Mouse (Mus musculus): ENCODE results near the gene Nkain2. TPM values are rescaled to one million over a fixed set of nuclear protein-coding genes. Genes with fewer than 3 reads are reported as not detected.
"Not testable (repeated sequence)": the region's sequence is repeated elsewhere in the genome, so short reads cannot be mapped to it uniquely, and the experiment has no call there.

The Nkain2 gene
- polyA plus RNA-seq, 1 experiment from 2014 or later: 0.14 TPM

DNA sequence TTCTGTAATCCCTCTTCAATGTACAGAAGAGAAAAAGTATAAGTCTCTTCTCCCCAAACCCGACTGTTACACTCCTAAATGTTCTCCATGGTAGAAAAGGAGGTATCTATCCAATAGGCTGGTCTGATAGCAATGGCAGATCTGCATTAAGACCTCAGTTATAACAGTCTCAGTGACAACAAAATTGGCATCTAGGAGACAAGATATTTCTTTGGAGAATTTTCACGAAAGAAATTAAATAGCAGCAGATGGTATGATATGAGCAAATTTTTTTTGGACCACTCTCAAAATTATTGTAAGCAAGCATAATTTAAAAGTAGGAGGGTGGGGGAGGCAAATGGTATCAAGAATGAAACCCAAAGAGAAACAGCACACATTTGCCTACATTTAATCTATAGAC, 94.0 kb downstream of the Nkain2 start:
- 62% methylated on average over 2 of the region's 2 CpGs for WGBS
- DNase-seq (ENCODE audit: low spot score): no peak

GRCm38 (mm10) chr10:32790541-32790940, 99.7 kb downstream of the Nkain2 start:
- ATAC-seq (replicated peaks; ENCODE audit: low FRiP score) (no peak), DNase-seq (ENCODE audit: low spot score) (no peak)
- Histone ChIP-seq H3K27ac (ENCODE audit: low read depth, low read length) (no peak overlapping the region), H3K27me3 (replicated peaks; ENCODE audit: control insufficient read depth, insufficient read depth, low read length) (no peaks in the 10 kb centered on the region), H3K9me3 (ENCODE audit: control insufficient read depth, low read length) (no peaks in the 10 kb centered on the region), H3K4me3 (ENCODE audit: low read depth, low read length) (no peak overlapping the region), H3K4me1 (replicated peaks; ENCODE audit: control insufficient read depth, insufficient read depth, low read length) (no peaks in the 10 kb centered on the region), H3K4me2 (no peak overlapping the region), H3K36me3 (ENCODE audit: control insufficient read depth, insufficient read depth, low read length) (no peaks in the 10 kb centered on the region), H3K9ac (ENCODE audit: low read depth, low read length) (no peak overlapping the region)

More for the DNA sequence above, 94.0 kb downstream of the Nkain2 start:
- Histone ChIP-seq H3K27ac (ENCODE audit: low read depth, low read length) (no peak overlapping the region), H3K4me1 (replicated peaks; ENCODE audit: control insufficient read depth, insufficient read depth, low read length) (no peaks in the 10 kb centered on the region), H3K9ac (ENCODE audit: low read depth, low read length) (no peak overlapping the region), H3K9me3 (ENCODE audit: control insufficient read depth, low read length) (no peaks in the 10 kb centered on the region), H3K4me2 (no peak overlapping the region), H3K4me3 (ENCODE audit: low read depth, low read length) (no peak overlapping the region), H3K27me3 (replicated peaks; ENCODE audit: control insufficient read depth, insufficient read depth, low read length) (no peaks in the 10 kb centered on the region), H3K36me3 (ENCODE audit: control insufficient read depth, insufficient read depth, low read length) (no peaks in the 10 kb centered on the region)
- no peak for ATAC-seq (replicated peaks; ENCODE audit: low FRiP score)

DNA sequence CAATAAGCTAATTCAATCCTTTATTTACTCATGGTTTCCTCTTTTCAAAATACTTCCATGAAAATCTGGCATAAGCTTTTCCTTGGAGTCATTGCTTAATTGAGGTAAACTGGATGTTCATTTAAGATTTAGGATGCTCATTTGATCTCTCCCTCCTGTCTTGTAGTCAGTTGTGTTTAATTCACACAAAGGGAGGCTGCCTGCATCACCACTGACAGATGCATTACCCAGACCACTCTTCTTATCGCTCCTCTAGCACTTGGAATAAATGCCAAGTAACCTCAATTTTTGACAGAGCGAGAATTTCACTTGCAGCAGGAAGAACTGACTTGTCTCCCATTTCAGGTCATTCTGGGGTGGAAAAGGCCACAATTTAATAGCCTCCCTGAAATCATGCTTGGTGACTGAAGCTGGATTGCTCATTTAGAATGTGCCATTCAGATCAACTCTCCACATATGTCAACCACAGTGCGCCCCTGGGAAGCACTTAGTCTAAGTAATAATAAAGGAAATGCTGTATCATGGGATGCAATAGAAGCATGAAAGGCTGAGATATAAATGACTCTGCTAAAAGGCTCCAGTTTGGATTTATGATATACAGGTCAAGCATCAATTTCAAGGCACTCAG, 107.4 kb downstream of the Nkain2 start:
- H3K9ac ChIP-seq (ENCODE audit: low read depth, low read length): no peak overlapping the region
- H3K36me3 ChIP-seq (ENCODE audit: control insufficient read depth, insufficient read depth, low read length): no peaks in the 10 kb centered on the region
- H3K27me3 ChIP-seq (replicated peaks; ENCODE audit: control insufficient read depth, insufficient read depth, low read length): no peaks in the 10 kb centered on the region
- no peak overlapping the region for H3K4me2 ChIP-seq
- DNase-seq (ENCODE audit: low spot score) (no peak), ATAC-seq (replicated peaks; ENCODE audit: low FRiP score) (no peak)
- H3K4me1 ChIP-seq (replicated peaks; ENCODE audit: control insufficient read depth, insufficient read depth, low read length): no peaks in the 10 kb centered on the region
- no peak overlapping the region for H3K4me3 ChIP-seq (ENCODE audit: low read depth, low read length)
- H3K9me3 ChIP-seq (ENCODE audit: control insufficient read depth, low read length): no peaks in the 10 kb centered on the region
- no peak overlapping the region for H3K27ac ChIP-seq (ENCODE audit: low read depth, low read length)
- WGBS: 72% methylated on average over 3 of the region's 3 CpGs

GRCm38 (mm10) chr10:32738989-32739388, 151.3 kb downstream of the Nkain2 start:
- no peak overlapping the region for H3K4me3 ChIP-seq (ENCODE audit: low read depth, low read length)
- H3K9me3 ChIP-seq (ENCODE audit: control insufficient read depth, low read length): no peaks in the 10 kb centered on the region
- DNase-seq (ENCODE audit: low spot score): no peak
- no peak overlapping the region for H3K9ac ChIP-seq (ENCODE audit: low read depth, low read length)
- ATAC-seq (replicated peaks; ENCODE audit: low FRiP score): no peak
- H3K4me2 ChIP-seq: no peak overlapping the region
- no peak overlapping the region for H3K27ac ChIP-seq (ENCODE audit: low read depth, low read length)
- no peaks in the 10 kb centered on the region for H3K36me3 ChIP-seq (ENCODE audit: control insufficient read depth, insufficient read depth, low read length)
- WGBS: 85% methylated on average over 2 of the region's 2 CpGs
- no peaks in the 10 kb centered on the region for H3K27me3 ChIP-seq (replicated peaks; ENCODE audit: control insufficient read depth, insufficient read depth, low read length)
- H3K4me1 ChIP-seq (replicated peaks; ENCODE audit: control insufficient read depth, insufficient read depth, low read length): no peaks in the 10 kb centered on the region

DNA sequence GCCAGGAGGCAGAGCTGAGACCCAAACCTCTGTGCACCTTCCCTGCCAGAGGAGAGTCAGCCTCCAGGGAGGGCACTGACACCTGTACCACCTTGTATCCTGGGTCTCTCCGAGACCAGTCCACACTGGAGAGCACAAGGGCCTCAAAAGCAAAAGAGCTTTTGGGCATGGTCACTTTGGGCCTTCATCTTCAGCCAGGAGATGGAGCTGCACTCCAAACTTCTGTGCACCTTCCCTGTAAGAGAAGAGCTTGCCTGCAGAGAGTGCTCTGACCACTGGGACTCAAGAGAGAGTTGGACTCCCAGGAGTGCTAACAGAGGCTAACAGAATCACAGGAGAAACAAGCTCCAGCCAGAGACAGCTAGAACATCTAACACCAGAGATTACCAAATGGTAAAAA, 183.7 kb downstream of the Nkain2 start:
- WGBS: 66% methylated on average over 1 of the region's 1 CpGs
- not testable (repeated sequence) for DNase-seq (ENCODE audit: low spot score); H3K27me3 ChIP-seq (replicated peaks; ENCODE audit: control insufficient read depth, insufficient read depth, low read length); ATAC-seq (replicated peaks; ENCODE audit: low FRiP score); H3K4me3 ChIP-seq (ENCODE audit: low read depth, low read length); H3K4me2 ChIP-seq; H3K9ac ChIP-seq (ENCODE audit: low read depth, low read length); H3K36me3 ChIP-seq (ENCODE audit: control insufficient read depth, insufficient read depth, low read length); H3K9me3 ChIP-seq (ENCODE audit: control insufficient read depth, low read length); H3K4me1 ChIP-seq (replicated peaks; ENCODE audit: control insufficient read depth, insufficient read depth, low read length); H3K27ac ChIP-seq (ENCODE audit: low read depth, low read length)

DNA sequence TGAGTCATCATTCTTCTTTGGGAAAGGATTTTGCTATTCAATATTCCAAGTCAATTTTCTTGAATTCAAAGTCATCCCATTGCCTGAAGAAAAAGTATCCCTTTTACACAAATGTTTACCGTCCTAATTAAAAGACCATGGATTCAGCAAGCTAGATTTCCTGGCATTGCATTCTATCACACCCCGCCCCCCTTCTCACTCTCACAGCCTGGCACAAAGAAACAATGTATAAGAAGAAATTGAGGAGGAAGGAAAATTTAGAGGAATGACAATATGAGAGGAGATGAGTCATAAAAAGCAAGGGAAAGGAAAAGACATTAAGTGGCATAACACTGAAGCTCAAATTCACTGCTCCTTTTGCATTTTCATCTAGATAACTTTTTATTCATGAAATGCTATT, 193.6 kb downstream of the Nkain2 start:
- DNase-seq (ENCODE audit: low spot score): no peak
- H3K4me3 ChIP-seq (ENCODE audit: low read depth, low read length): no peak overlapping the region
- 78% methylated on average over 2 of the region's 2 CpGs for WGBS
- no peaks in the 10 kb centered on the region for H3K9me3 ChIP-seq (ENCODE audit: control insufficient read depth, low read length)
- no peak overlapping the region for H3K27ac ChIP-seq (ENCODE audit: low read depth, low read length)
- H3K4me2 ChIP-seq: no peak overlapping the region
- no peaks in the 10 kb centered on the region for H3K4me1 ChIP-seq (replicated peaks; ENCODE audit: control insufficient read depth, insufficient read depth, low read length)
- H3K27me3 ChIP-seq (replicated peaks; ENCODE audit: control insufficient read depth, insufficient read depth, low read length): no peaks in the 10 kb centered on the region
- no peak overlapping the region for H3K9ac ChIP-seq (ENCODE audit: low read depth, low read length)
- ATAC-seq (replicated peaks; ENCODE audit: low FRiP score): no peak
- no peaks in the 10 kb centered on the region for H3K36me3 ChIP-seq (ENCODE audit: control insufficient read depth, insufficient read depth, low read length)

- no peak overlapping the region for H3K9ac ChIP-seq (ENCODE audit: low read depth, low read length)
- H3K4me2 ChIP-seq: no peak overlapping the region
- H3K4me1 ChIP-seq (replicated peaks; ENCODE audit: control insufficient read depth, insufficient read depth, low read length): no peaks in the 10 kb centered on the region
- DNase-seq (ENCODE audit: low spot score) (no peak), ATAC-seq (replicated peaks; ENCODE audit: low FRiP score) (no peak)
- no peak overlapping the region for H3K27ac ChIP-seq (ENCODE audit: low read depth, low read length)
- H3K36me3 ChIP-seq (ENCODE audit: control insufficient read depth, insufficient read depth, low read length): no peaks in the 10 kb centered on the region
- no peaks in the 10 kb centered on the region for H3K9me3 ChIP-seq (ENCODE audit: control insufficient read depth, low read length)
- H3K27me3 ChIP-seq (replicated peaks; ENCODE audit: control insufficient read depth, insufficient read depth, low read length): no peaks in the 10 kb centered on the region
- H3K4me3 ChIP-seq (ENCODE audit: low read depth, low read length): no peak overlapping the region
Observed at GRCm38 (mm10) chr10:32684548-32684947, 205.7 kb downstream of the Nkain2 start.

DNA sequence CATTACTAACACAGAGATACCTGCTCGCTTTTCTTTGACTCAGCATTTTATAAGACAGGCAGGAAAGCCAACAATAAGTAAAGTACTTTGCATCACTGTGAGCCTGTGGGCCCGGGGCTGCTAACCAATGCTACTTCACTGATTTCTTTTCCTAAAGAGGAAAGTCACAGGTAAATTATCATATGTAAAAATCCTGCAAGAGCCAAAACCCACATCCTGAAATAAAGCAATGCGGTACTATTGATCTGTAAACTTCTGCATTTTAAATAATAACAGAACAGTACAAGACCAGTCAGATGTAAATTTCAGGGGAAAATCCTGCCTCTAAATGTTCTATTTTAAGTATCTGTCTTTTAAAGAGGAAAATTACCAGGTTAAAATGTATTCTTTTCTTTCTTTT, 250.0 kb downstream of the Nkain2 start:
- WGBS: 68% methylated on average over 3 of the region's 3 CpGs

DNA sequence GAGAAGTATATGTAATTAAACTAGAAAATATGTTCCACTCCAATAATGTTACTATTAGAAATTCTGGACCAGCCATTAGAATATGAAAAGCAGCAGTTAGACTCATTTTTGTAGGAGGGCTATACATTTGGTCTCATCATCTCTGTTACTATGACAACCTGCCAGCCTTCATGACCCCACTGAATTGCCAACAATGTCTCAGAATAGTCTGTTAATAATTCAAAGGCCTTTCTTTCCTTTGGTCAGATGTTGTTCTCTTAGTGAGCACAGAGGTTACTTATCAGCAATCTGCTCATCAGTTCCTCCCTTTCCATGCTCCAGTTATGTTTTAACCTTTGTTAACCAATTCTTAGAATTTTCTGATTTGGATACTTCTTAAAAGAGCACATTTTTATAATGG, 251.1 kb downstream of the Nkain2 start:
- H3K4me1 ChIP-seq (replicated peaks; ENCODE audit: control insufficient read depth, insufficient read depth, low read length): no peaks in the 10 kb centered on the region
- no peak overlapping the region for H3K4me3 ChIP-seq (ENCODE audit: low read depth, low read length)
- ATAC-seq (replicated peaks; ENCODE audit: low FRiP score) (no peak), DNase-seq (ENCODE audit: low spot score) (no peak)
- H3K36me3 ChIP-seq (ENCODE audit: control insufficient read depth, insufficient read depth, low read length): no peaks in the 10 kb centered on the region
- no peaks in the 10 kb centered on the region for H3K27me3 ChIP-seq (replicated peaks; ENCODE audit: control insufficient read depth, insufficient read depth, low read length)
- H3K4me2 ChIP-seq: no peak overlapping the region
- H3K9me3 ChIP-seq (ENCODE audit: control insufficient read depth, low read length): no peaks in the 10 kb centered on the region
- H3K27ac ChIP-seq (ENCODE audit: low read depth, low read length): no peak overlapping the region
- no peak overlapping the region for H3K9ac ChIP-seq (ENCODE audit: low read depth, low read length)

More for the DNA sequence above, 250.0 kb downstream of the Nkain2 start:
- ATAC-seq (replicated peaks; ENCODE audit: low FRiP score) (no peak), DNase-seq (ENCODE audit: low spot score) (no peak)
- Histone ChIP-seq H3K27me3 (replicated peaks; ENCODE audit: control insufficient read depth, insufficient read depth, low read length) (no peaks in the 10 kb centered on the region), H3K36me3 (ENCODE audit: control insufficient read depth, insufficient read depth, low read length) (no peaks in the 10 kb centered on the region), H3K4me3 (ENCODE audit: low read depth, low read length) (no peak overlapping the region), H3K9ac (ENCODE audit: low read depth, low read length) (no peak overlapping the region), H3K27ac (ENCODE audit: low read depth, low read length) (no peak overlapping the region), H3K4me2 (no peak overlapping the region), H3K9me3 (ENCODE audit: control insufficient read depth, low read length) (no peaks in the 10 kb centered on the region), H3K4me1 (replicated peaks; ENCODE audit: control insufficient read depth, insufficient read depth, low read length) (no peaks in the 10 kb centered on the region)

All from liver, embryonic 11.5 days (tissue).